Mouse (Mus musculus) c-Kit-positive CD71-positive TER-119-positive erythroid progenitor cells, embryonic 14.5 days (primary cell): ENCODE measurements at regions not wholly inside any gene's neighbourhood (a gene's known extent, or its start where the extent isn't known, plus 50 kb on each side); places are given as distances from the start of the nearest gene placed in this dataset.

ENCODE experiments used
- DNase-seq: peaks from one replicate; pipeline ENCODE4 v3.0.0-alpha.2; 2013; ENCODE audit warnings: low spot score

DNA sequence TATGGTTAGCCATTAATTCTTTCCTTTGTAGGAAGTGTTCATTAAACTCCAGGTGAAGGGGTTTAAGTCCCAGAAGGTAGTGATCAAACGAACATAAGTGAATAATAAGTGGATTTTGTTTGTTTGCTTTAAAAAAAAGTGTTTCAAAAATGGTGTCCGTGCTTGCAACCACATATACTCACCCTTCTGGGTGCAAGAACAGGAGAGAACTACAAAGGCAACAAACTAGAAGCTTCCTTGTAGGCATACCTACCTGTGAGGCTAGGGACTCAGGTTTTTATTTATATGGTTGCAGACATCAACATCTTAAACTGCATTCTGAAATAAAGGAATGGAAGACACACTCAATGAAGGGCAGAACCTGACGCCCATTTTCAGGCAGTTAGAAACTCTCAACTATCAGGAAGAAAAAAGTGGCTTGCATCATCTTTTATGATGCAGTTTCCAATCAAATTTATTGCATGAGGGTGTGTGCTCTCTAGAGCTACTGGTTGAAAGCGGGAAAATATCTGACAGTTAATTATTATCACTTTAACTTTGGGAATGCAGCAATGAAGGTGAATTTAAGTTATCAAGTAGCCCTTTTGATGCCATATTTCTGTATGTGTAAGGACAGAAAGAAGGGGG lies 117.1 kb downstream of the Csl start:
- DNase-seq = no peak

DNA sequence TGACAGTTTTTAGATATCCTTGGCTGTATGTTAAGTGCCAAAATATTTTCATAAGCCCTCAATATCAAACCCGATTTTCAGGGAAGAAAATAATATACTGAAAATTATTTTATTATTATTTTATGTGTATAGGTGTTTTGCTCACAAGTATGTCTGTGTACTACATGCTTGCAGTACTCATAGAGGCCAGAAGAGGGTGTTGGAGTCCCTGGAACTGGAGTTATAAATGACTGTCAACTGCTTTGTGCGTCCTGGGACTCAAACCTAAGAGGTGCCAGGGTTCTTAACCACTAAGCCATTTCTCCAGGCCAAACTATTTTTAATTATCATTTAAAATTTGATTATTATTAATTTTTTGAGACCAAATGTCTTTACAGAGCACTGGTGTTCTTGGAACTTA lies 114.5 kb downstream of the Csl start:
- DNase-seq = no peak

DNA sequence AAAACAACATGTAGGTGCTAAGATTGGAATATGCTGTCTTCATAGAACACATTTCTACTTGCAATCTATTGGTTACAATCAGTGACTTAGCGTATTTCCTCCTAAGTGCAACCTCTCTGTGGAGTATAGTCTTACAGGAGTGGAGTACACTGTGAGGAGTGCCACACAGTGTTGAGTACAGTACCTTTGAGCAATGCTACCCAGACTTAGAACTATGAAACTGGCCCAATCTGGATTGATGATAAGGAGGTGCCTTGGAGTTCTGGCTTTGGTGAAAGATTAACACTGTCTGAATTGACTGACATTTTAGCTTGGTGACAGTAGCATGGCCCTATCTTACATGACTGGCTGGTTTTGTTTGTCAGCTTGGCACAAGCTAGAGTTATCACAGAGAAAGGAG lies 107.4 kb downstream of the Csl start:
- no peak for DNase-seq

DNA sequence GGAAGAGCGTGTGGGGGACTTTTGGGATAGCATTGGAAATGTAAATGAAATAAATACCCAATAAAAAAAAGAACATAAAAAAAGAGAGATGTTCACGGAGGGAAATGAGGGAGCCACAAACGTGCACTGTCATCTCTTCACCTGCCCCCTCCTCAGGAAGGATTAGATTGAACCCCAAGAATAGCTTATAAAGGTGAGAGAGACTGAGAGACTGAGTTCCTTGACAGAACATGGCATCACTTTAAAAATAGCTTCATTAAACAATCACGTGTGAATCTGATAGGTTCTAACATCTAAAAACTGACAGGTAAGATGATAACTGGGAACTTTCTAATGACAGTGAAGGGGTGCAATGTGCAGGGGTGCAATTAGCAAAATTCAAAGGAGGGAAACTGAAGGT lies 105.2 kb downstream of the Csl start:
- no peak for DNase-seq

DNA sequence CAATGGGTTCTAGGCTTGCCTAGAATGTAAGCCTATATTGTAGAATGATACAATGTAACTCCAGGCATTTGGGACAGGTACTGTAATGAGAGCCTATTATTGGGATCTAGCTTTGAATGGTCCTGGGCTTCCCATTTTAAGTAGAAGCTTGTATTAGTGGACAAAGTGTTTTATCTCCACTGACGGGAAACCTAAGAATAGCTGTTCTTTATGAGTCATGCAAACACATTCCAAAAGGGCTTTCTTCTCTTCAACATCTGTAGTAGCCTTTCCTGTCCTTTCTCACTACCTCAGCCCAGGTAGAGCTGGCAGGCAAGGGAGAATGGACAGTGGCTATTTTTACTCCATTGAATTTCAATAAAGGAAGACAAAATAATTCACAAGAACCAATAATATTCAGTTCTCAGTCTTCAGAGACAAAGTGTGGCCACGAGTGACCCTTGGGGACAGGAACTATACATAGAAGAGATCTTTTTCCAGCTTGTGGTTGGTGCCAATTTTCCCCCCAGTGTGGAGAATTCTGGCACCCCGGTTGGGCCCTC lies 82.8 kb downstream of the Csl start:
- no peak for DNase-seq

DNA sequence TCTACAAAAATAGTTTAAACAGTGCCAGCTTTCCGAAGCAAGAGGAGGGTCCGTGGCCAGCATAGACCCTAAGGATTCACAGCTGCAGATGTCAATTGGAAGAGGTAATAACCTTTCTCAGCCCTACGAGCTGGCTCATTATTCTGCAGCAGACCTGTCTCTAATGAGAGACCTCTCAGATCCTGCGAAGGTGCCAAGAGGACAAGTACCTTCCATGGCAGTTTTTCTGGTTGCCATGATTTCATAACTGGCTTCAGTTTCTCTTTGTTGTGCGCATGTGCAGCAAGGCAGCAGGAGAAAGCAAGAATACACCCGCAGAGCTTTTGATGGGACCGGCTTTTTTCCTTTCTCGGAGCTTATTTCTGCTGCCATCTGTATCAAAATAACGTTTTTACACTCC lies 81.4 kb downstream of the Csl start:
- DNase-seq = no peak

DNA sequence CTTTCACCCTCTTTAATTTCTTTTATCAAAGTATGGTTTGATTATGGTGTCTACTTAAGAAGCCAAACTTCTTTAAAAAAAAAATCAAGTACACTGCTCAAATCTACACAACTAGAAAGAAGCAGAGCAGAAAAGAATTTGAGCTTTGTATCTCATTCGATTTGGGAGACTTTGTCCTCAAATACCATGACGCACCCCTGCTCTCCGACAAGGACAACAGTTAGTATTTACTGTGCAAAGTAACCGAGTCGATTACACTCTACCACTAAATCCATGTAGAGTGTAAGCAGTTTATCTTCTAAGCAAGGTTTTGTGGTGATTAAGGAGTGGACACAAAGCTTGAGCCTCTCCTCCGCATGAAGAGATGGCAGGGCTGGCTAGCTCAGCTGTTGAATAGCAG lies 79.6 kb downstream of the Csl start:
- DNase-seq = no peak

DNA sequence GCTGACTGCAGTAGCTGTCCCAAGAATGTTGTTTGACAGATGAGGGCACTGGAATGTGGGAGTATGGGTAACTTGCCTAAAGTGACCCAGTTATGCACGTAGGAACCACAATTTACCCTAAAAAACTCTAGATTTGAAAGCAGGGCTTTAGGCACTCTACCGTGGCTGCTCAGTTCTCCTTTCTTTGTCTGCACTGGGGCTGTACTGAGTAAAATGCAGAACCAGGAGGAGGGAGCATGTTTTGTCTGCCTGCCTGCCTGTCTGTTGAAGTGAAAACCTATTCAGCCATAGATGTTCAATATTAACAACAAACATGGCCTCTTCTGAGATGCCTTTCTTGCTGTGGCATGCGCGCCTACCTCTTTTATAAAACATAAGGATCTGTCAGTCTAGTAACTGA lies 77.5 kb downstream of the Csl start:
- DNase-seq = no peak

DNA sequence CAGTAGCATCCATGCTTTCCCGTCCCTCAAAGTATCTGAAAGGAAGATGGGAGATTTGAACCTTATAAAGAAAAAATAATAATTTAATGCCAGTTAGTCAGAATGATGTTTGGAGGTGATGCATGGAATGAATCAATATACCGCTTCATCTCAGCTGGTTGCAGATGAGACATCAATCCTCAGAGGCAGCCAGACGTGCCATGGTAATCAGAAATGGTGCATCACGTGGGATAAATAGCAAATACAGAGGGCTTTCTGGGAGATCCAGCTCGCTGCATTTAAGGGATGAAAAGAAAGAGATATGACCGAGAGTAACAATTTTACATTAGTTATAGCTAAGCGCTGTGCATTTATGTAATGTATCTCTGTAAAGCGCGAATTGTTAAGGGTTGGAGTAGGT lies 77.1 kb downstream of the Csl start:
- no peak for DNase-seq

DNA sequence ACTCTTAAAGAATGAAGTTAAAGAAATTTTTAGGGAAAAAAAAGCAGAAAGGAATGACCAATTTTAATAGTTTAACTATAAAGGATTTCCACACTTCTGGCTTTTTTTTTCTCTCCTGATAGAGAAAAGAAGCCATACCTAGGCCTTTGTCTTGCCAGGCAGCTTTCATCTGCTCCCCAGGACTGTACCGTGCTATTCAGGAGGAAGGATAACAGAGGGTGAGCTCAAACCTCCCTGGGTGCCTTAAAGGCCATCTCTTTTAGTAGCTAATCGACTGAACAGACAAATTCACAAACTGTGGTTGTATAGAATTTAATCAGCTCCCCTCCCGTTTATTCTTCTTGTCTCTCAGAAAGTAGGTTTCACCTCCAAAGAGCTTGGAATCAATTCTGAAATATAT lies 76.1 kb downstream of the Csl start:
- no peak for DNase-seq

DNA sequence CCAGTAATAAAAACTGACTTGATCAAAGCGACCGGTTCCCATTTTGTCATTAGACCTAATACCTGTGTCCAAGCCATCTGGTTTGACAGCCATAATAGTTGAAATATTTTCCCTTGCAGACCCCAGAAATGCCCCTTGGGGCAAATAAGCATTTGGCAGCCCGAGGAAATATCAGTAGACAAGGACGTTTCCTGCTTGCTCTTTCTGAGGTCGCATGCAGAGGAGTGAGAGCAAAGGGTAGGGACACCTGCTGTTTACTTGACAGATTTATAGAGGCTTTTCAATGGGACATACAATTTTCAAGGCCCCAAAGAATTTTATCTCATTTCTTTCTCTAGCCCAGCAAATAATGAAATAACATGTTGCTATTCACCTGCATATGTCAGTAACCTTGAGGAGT lies 73.5 kb downstream of the Csl start:
- no peak for DNase-seq

DNA sequence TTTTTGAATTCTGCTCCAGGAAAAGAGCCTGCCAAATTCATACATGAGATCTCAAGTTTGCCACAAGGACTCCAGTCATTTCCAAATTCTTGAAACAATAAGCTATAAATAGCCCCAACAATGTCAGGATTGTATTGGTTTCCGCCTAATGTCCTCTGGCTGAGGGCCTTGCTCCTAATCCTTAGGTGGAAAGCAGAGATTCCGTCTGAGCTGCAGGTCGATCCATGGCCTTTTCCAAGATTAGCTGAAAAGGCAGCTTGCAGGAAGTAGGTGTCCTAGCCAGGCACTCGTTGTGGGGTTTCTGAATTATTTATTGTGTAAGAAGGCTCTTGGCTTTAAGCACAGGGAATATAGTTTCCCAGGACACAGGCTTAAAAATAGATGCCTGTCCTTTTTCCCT lies 72.4 kb downstream of the Csl start:
- DNase-seq = no peak

DNA sequence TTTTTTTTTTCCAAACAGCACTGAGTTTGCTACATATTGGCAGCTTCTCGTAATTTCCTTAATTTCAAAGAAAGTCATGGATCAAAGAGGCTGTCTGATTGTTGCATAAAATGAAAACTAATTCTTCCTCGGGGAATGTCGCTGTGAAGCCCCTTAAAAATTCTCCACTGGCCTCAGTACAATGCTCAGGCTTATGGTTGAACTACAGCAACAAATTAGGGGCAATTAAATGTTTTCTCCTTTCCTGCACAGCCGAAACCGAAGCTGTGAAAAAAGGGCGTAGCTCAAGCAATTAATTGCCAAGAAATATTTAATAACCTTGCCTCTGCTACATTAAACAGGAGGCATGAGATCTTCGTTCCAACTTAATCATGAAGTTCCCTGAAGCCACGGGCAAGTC lies 61.8 kb downstream of the Csl start:
- no peak for DNase-seq

DNA sequence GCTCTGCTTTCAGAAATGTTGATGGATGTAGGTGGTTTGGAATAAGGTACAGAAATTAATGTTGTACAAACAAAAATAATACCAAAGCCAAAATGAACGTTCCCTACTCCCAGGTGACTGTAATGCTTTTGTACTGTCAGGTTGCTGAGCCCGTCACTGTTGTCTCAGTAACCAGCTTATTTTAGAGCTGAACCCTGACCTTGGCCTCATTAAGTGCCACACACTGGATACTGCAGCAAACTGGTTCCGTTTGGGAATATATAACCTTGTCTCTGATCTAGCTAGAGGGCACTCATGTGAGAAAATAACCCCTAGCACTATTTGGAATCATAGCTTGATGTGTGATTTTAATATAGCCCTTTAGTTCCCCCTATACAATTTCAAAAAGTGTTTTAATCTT lies 60.0 kb downstream of the Csl start:
- no peak for DNase-seq

DNA sequence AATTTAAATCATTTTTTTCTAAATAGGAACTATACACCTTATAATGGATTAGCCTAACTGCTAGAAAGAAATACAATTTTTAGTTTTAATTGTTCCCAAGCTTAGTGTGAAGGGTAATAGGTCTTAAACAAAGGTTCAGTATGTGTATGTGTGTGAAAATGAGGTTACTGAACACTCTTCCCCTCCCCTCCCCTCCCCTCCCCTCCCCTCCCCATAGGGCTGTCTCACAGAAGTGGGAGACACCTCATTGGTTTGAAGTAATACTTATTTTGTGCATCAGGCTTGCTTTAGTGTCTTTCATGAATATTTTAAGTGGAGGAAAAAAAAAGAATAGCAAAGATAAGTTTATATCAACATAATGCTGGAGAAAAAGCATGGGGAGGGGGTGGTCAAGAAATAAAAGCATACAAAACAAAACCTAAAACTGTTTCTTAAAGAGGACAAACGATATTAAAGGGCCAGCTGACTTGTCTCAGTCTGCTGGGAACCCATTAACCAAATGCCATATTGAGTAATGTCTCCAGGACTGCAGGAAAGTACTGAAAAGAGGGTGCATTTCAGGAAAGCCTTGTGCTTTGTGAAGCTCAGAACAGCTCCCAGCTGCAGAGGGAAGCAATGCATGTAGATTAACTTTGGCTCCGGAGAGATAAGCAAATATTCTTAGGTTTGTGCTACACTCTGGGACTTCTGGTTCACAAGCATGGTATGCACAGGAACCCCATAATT lies 59.2 kb downstream of the Csl start:
- no peak for DNase-seq
